Mouse (Mus musculus) lung, postnatal 0 days (tissue): Measurements from ENCODE around the gene Chrdl2. TPM values are rescaled to one million over a fixed set of nuclear protein-coding genes. Genes with fewer than 3 reads are reported as not detected.
"Not testable (repeated sequence)": the region's sequence is repeated elsewhere in the genome, so short reads cannot be mapped to it uniquely, and the experiment has no call there.

ENCODE experiments used
- ATAC-seq: fragments of 200-750 bp; cut with Nextera tagmentation; 2 replicates; pipeline ENCODE4 v1.8.0; 2017; ENCODE audit warnings: moderate library complexity
- DNase-seq: peaks from one replicate; pipeline ENCODE4 v3.0.0-alpha.2; 2016; ENCODE audit warnings: low spot score
- H3K27ac ChIP-seq: fragments of 300-500 bp; sonication (generic); 2 replicates; pipeline ENCODE4 v1.5.1; 2014; ENCODE audit warnings: antibody characterized with exemption, mild to moderate bottlenecking, low read length, mixed read lengths
- H3K27me3 ChIP-seq: fragments of 300-500 bp; sonication (generic); replicated peaks from 2 replicates; pipeline ENCODE4 v1.6.1; 2014; ENCODE audit warnings: low read length, mixed read lengths; ENCODE audit not compliant: insufficient read depth
- H3K36me3 ChIP-seq: fragments of 300-500 bp; sonication (generic); 2 replicates; pipeline ENCODE4 v1.6.1; 2014; ENCODE audit warnings: low read length, mixed read lengths; ENCODE audit not compliant: insufficient read depth
- H3K4me1 ChIP-seq: fragments of 300-500 bp; sonication (generic); 2 replicates; pipeline ENCODE4 v1.6.1; 2014; ENCODE audit warnings: antibody characterized with exemption, low read depth, low read length, mixed read lengths; ENCODE audit not compliant: insufficient read depth
- H3K4me2 ChIP-seq: fragments of 300-500 bp; sonication (generic); replicated peaks from 2 replicates; pipeline ENCODE4 v1.6.1; 2014; ENCODE audit warnings: low read depth, mild to moderate bottlenecking, low read length, moderate library complexity, mixed read lengths
- H3K4me3 ChIP-seq: fragments of 300-500 bp; sonication (generic); 2 replicates; pipeline ENCODE4 v1.5.1; 2014; ENCODE audit warnings: low read depth, low read length
- H3K9ac ChIP-seq: fragments of 300-500 bp; sonication (generic); replicated peaks from 2 replicates; pipeline ENCODE4 v1.6.1; 2014; ENCODE audit warnings: low read depth, mild to moderate bottlenecking
- H3K9me3 ChIP-seq: fragments of 300-500 bp; sonication (generic); 2 replicates; pipeline ENCODE4 v1.6.1; 2016; ENCODE audit warnings: low read length, mixed read lengths
- CTCF ChIP-seq: IDR thresholded peaks from 2 replicates; pipeline ENCODE4 v1.5.1; 2016; ENCODE audit warnings: antibody characterized with exemption, mild to moderate bottlenecking
- EP300 ChIP-seq: IDR thresholded peaks from 2 replicates; pipeline ENCODE4 v1.6.1; 2016; ENCODE audit warnings: antibody characterized with exemption, mild to moderate bottlenecking, control low read depth
- WGBS: fragments of 180-500 bp; shearing (Covaris S2); extraction: QIAGEN DNeasy Blood & Tissue Kit; methylation state at CpG from one replicate; pipeline ENCODE4 v1.1.7; 2014; 5-methylcytosine and 5-hydroxymethylcytosine counted together
- polyA plus RNA-seq: library from polyadenylated mRNA; unstranded; fragments of >200 nt; fragmentation: Nextera tagmentation; extraction: Ambion mirVana; gene quantifications from 2 replicates; pipeline ENCODE4 v1.2.1, GENCODE M21; 2015

Chrdl2 gene
- polyA plus RNA-seq, 1 experiment from 2014 or later, result 0.11 TPM

DNA sequence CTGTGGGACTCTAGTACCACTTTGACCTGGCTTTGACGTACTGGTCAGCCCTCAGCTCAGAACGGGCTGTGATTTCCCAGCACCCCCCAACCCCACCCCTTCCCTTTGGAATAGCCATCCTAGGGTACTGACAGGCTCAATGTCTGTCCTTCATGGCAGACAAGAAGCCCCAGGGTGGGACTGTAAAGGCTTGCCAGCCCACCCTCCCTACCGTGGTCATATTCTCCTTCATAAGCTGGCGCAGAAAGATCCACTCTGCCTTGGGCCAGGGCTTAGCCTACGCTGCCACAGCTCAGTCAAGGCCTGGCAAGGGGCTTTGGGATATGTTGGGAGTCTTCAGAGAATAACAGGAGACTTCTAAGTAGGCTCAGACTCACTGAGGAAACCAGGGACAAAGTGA is 37.1 kb downstream of the Chrdl2 start:
- ATAC-seq, result no peak
- 82% methylated on average over 5 of the region's 5 CpGs for WGBS
- TF ChIP-seq CTCF, result no peak
- TF ChIP-seq EP300, result no peak

DNA sequence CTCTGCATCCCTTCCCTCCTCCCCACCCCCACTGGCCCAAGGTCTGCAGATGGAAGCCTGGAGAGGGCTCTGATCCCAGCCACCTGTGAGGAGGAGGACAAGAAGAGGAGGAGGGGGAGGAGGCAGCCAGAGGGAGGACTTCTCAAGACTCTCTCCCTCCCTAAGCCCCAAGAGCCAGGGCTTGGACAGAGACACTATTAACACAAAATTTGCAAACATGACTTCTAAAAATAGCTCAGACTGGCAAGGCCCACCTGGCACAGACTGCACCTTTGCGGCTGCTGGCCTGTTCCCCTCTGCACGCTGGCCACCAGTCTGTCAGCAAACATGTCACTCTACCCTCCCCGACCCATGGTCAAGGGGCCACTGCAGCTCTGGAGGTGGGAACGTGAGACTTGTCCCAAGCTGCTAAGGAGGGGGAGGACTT is 37.6 kb downstream of the Chrdl2 start:
- Histone ChIP-seq H3K4me1 (no peaks in the 10 kb centered on the region), H3K27me3 (no peaks in the 10 kb centered on the region), H3K4me2 (no peak overlapping the region), H3K36me3 (no peaks in the 10 kb centered on the region), H3K27ac (no peak overlapping the region), H3K4me3 (no peak overlapping the region), H3K9ac (no peak overlapping the region), H3K9me3 (no peaks in the 10 kb centered on the region)
- WGBS, result 18% methylated on average over 4 of the region's 4 CpGs
- ATAC-seq (no peak), DNase-seq (no peak)
- TF ChIP-seq EP300 (no peak), CTCF (no peak)

More for the DNA sequence above, 37.1 kb downstream of the Chrdl2 start:
- Histone ChIP-seq H3K4me2 (no peak overlapping the region), H3K27me3 (no peaks in the 10 kb centered on the region), H3K9ac (no peak overlapping the region), H3K27ac (no peak overlapping the region), H3K36me3 (no peaks in the 10 kb centered on the region), H3K4me3 (no peak overlapping the region), H3K9me3 (no peaks in the 10 kb centered on the region), H3K4me1 (no peaks in the 10 kb centered on the region)
- no peak for DNase-seq

DNA sequence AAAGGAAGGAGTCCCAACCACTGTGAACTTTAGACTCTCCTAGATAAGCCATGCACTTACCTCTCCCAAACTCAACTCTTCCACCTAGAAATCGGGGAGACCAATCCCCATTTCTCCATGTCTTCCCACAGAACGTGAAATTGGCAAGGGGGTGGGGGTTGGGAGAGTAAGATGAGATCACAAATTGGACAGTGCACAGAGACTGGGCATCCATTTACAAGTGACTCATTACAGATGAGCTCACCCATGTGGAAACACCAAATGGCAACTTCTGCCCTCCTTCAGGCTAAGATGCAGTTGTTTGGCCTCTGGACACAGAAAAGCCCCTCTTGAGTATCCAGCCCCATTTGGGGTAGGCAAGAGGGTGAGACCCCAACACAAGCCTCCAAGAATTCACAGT is 40.5 kb downstream of the Chrdl2 start:
- no peaks in the 10 kb centered on the region for H3K9me3 ChIP-seq
- H3K27me3 ChIP-seq, result no peaks in the 10 kb centered on the region
- H3K27ac ChIP-seq, result no peak overlapping the region
- H3K4me3 ChIP-seq, result no peak overlapping the region
- H3K36me3 ChIP-seq, result no peaks in the 10 kb centered on the region
- no peaks in the 10 kb centered on the region for H3K4me1 ChIP-seq
- DNase-seq, result no peak
- ATAC-seq, result no peak
- TF ChIP-seq EP300, result no peak
- TF ChIP-seq CTCF, result no peak
- no peak overlapping the region for H3K4me2 ChIP-seq
- WGBS, result 76% methylated on average over 2 of the region's 2 CpGs
- H3K9ac ChIP-seq, result no peak overlapping the region

DNA sequence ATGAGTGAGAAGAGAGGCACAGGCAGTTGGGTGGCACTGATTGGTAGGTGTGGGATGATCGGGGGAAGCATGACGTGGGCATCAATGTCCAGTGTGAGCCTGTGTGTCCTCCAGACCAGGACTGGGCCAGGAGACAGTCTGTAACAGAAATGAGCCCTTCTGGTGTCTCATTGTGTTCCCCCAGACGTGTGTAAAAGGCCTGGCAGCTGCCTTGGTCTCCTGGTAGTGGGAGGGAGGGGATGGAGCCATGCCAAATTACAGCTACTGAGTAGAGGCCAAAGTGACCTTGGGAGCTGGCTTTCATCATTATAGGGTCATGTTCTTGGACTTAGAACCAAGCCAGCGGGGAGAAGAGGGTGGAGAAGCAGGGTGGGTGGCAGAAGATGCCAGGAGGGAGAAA is 45.9 kb downstream of the Chrdl2 start:
- H3K9ac ChIP-seq, result no peak overlapping the region
- DNase-seq (no peak), ATAC-seq (no peak)
- no peaks in the 10 kb centered on the region for H3K4me1 ChIP-seq
- no peak overlapping the region for H3K27ac ChIP-seq
- H3K4me3 ChIP-seq, result no peak overlapping the region
- H3K27me3 ChIP-seq, result no peaks in the 10 kb centered on the region
- H3K9me3 ChIP-seq, result no peaks in the 10 kb centered on the region
- no peaks in the 10 kb centered on the region for H3K36me3 ChIP-seq
- no peak for TF ChIP-seq CTCF
- H3K4me2 ChIP-seq, result no peak overlapping the region
- WGBS, result 62% methylated on average over 4 of the region's 4 CpGs

DNA sequence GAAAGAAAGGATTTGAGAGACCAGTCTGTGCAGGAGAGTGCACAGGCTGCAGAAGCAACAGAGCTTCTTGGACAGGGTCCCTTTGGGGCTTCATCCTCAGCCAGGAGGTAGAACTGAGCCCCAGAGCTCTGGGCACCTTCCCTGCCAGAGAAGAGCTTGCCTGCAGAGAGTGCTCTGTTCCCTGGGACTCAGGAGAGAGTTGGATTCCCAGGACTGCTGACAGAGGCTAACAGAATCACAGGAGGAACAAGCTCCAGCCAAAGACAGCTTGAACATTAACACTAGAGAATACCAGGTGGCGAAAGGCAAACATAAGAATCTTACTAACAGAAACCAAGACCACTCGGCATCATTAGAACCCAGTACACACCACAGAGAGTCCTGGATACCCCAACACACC is 47.0 kb downstream of the Chrdl2 start:
- not testable (repeated sequence) for H3K4me3 ChIP-seq, ATAC-seq, H3K36me3 ChIP-seq, H3K9ac ChIP-seq, DNase-seq, H3K27me3 ChIP-seq, H3K9me3 ChIP-seq, H3K4me2 ChIP-seq, H3K4me1 ChIP-seq, H3K27ac ChIP-seq
- 75% methylated on average over 2 of the region's 2 CpGs for WGBS

DNA sequence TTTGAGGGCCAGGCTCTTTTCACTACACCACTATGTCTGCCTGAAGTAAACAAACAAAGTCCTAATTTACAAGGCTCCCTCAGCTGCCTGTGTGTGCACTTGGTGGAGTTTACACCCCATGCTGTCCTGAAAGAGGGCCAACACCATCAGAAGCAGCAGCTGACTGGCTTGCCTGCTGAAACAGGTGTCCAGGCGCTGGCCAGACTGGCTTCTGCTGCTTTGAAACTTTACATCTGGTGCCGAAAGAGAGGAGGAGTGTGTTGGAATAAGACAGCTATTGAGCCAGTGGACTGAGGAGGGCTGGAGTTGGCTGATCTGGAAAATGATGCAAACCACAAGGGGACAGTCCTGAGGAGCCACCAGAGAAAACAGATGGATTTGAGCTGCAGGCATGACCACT is 68.0 kb downstream of the Chrdl2 start:
- DNase-seq, result peak; percentile 50
- no peak overlapping the region for H3K4me2 ChIP-seq
- H3K36me3 ChIP-seq, result no peaks in the 10 kb centered on the region
- no peaks in the 10 kb centered on the region for H3K9me3 ChIP-seq
- ATAC-seq, result peak; percentile 56
- no peaks in the 10 kb centered on the region for H3K4me1 ChIP-seq
- no peak overlapping the region for H3K27ac ChIP-seq
- WGBS, result 47% methylated on average over 2 of the region's 2 CpGs
- no peak overlapping the region for H3K9ac ChIP-seq
- H3K27me3 ChIP-seq, result no peaks in the 10 kb centered on the region
- peak; percentile 34 for TF ChIP-seq CTCF
- no peak for TF ChIP-seq EP300
- H3K4me3 ChIP-seq, result no peak overlapping the region

DNA sequence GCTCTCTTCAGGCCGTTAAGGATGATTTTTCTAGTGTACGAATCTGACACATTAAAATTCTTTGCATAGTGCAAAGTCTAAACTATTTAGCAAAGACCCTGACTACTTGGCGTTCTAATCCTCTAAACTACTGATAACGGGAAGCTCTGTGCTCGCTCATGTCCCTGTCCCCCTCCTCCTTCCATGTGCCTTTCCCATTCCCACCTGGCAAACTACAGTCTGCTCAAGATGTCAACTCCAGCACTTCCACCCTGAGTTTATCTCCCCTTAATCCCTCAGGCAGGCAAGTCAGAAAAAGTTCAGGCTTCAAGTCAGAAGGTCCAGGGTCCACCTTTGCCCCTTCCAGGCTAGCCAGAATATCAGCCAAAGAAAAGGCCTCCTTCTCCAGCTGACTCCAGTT is 70.3 kb downstream of the Chrdl2 start:
- no peaks in the 10 kb centered on the region for H3K4me1 ChIP-seq
- H3K27me3 ChIP-seq, result no peaks in the 10 kb centered on the region
- DNase-seq (no peak), ATAC-seq (no peak)
- no peak overlapping the region for H3K27ac ChIP-seq
- TF ChIP-seq EP300 (no peak), CTCF (no peak)
- no peaks in the 10 kb centered on the region for H3K9me3 ChIP-seq
- WGBS, result 40% methylated on average over 5 of the region's 5 CpGs
- H3K36me3 ChIP-seq, result no peaks in the 10 kb centered on the region
- no peak overlapping the region for H3K4me2 ChIP-seq
- no peak overlapping the region for H3K4me3 ChIP-seq
- no peak overlapping the region for H3K9ac ChIP-seq
